Mouse (Mus musculus) hindbrain, embryonic 11.5 days (tissue): ENCODE data around the gene Fbxo27. TPM values are rescaled to one million over a fixed set of nuclear protein-coding genes. Genes with fewer than 3 reads are reported as not detected.
"Not testable (repeated sequence)": the region's sequence is repeated elsewhere in the genome, so short reads cannot be mapped to it uniquely, and the experiment has no call there.

Experiments
- ATAC-seq: fragments of 200-750 bp; cut with Nextera tagmentation; 2 replicates; pipeline ENCODE4 v1.8.0; 2017; ENCODE audit warnings: mild to moderate bottlenecking, moderate TSS enrichment, moderate library complexity; ENCODE audit not compliant: low FRiP score
- DNase-seq: peaks from one replicate; pipeline ENCODE4 v3.0.0-alpha.2; 2015; ENCODE audit warnings: low spot score
- H3K27ac ChIP-seq: fragments of 300-500 bp; sonication (generic); 2 replicates; pipeline ENCODE4 v1.5.1; 2014; ENCODE audit warnings: mild to moderate bottlenecking, low read depth, low read length
- H3K27me3 ChIP-seq: fragments of 300-500 bp; sonication (generic); 2 replicates; pipeline ENCODE4 v1.6.1; 2014; ENCODE audit warnings: mild to moderate bottlenecking, low read length, moderate library complexity, mixed read lengths; ENCODE audit not compliant: control insufficient read depth, insufficient read depth
- H3K36me3 ChIP-seq: fragments of 300-500 bp; sonication (generic); 2 replicates; pipeline ENCODE4 v1.6.1; 2014; ENCODE audit warnings: mild to moderate bottlenecking, low read length, moderate library complexity, mixed read lengths; ENCODE audit not compliant: control insufficient read depth, insufficient read depth
- H3K4me1 ChIP-seq: fragments of 300-500 bp; sonication (generic); replicated peaks from 2 replicates; pipeline ENCODE4 v1.6.1; 2014; ENCODE audit warnings: low read length, mixed read lengths; ENCODE audit not compliant: control insufficient read depth, insufficient read depth
- H3K4me2 ChIP-seq: fragments of 300-500 bp; sonication (generic); replicated peaks from 2 replicates; pipeline ENCODE4 v1.6.1; 2014; ENCODE audit warnings: mild to moderate bottlenecking, low read depth, low read length
- H3K4me3 ChIP-seq: fragments of 300-500 bp; sonication (generic); 2 replicates; pipeline ENCODE4 v1.5.1; 2014; ENCODE audit warnings: low read depth, low read length
- H3K9ac ChIP-seq: fragments of 300-500 bp; sonication (generic); 2 replicates; pipeline ENCODE4 v1.6.1; 2014; ENCODE audit warnings: low read depth, low read length
- H3K9me3 ChIP-seq: fragments of 300-500 bp; sonication (generic); 2 replicates; pipeline ENCODE4 v1.6.1; 2016; ENCODE audit warnings: low read length; ENCODE audit not compliant: control insufficient read depth
- WGBS: fragments of 180-500 bp; shearing (Covaris S2); extraction: QIAGEN DNeasy Blood & Tissue Kit; methylation state at CpG from one replicate; pipeline ENCODE4 v1.1.7; 2014; 5-methylcytosine and 5-hydroxymethylcytosine counted together
- polyA plus RNA-seq: library from polyadenylated mRNA; unstranded; fragments of >200 nt; fragmentation: Nextera tagmentation; extraction: Ambion mirVana; gene quantifications from 2 replicates; pipeline ENCODE4 v1.2.1, GENCODE M21; 2014

Fbxo27 gene
- polyA plus RNA-seq, 1 experiment from 2014 or later, result 5.5 TPM

- WGBS, result 89% methylated on average over 5 of the region's 5 CpGs
- ATAC-seq, result no peak
- H3K9me3 ChIP-seq, result no peaks in the 10 kb centered on the region
Measured at GRCm38 (mm10) chr7:28672276-28672675, 20.4 kb upstream of the Fbxo27 start.

DNA sequence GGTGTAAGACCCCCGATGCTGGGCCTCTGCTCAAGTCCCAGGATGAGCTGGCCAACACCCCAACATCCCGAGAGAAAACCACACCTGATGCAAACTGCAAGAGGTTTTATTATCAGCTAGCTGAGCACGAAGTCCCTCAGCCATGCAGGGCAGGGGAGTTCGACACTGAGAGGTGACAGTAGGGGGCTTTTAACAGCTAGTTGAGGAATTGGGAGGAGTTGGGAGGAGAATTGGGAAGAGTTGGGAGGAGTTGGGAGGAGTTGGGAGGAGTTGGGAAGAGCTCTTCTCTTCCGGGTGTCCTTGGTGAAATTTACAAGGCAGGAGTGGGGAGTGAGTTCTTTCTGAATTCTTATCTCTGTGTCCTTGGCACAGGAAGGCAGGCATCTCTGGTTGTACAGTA lies 19.9 kb upstream of the Fbxo27 start:
- ATAC-seq, H3K27ac ChIP-seq, H3K4me3 ChIP-seq, DNase-seq, H3K4me2 ChIP-seq, H3K9me3 ChIP-seq, H3K27me3 ChIP-seq, H3K9ac ChIP-seq, H3K4me1 ChIP-seq, H3K36me3 ChIP-seq: not testable (repeated sequence)
- WGBS, result 70% methylated on average over 5 of the region's 5 CpGs

More at GRCm38 (mm10) chr7:28672276-28672675, 20.4 kb upstream of the Fbxo27 start:
- no peak overlapping the region for H3K27ac ChIP-seq
- no peaks in the 10 kb centered on the region for H3K4me1 ChIP-seq
- H3K27me3 ChIP-seq, result no peaks in the 10 kb centered on the region
- no peak overlapping the region for H3K4me3 ChIP-seq
- no peak overlapping the region for H3K9ac ChIP-seq
- H3K36me3 ChIP-seq, result no peaks in the 10 kb centered on the region
- H3K4me2 ChIP-seq, result no peak overlapping the region
- no peak for DNase-seq

DNA sequence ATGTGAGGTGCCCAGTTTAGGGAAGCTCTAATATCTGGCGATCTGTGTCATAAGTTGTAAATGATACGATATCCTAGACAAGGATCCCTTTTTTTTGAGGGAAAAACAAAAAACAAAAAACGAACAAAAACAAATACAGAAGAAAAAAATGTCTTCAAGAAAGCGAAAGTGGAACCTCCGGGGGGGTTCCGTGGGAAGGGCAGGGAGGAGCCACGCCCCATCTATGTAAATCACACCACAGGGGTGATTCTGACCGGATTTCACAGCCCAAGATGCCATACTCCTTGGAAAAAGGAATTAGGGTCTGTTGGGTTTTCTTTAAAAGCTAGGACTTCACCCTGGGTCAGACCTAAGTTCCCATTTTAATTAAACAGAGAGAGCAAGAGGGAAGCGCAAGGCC lies 17.7 kb upstream of the Fbxo27 start:
- no peaks in the 10 kb centered on the region for H3K27me3 ChIP-seq
- H3K36me3 ChIP-seq, result no peaks in the 10 kb centered on the region
- DNase-seq (no peak), ATAC-seq (no peak)
- no peak overlapping the region for H3K9ac ChIP-seq
- no peak overlapping the region for H3K4me3 ChIP-seq
- no peaks in the 10 kb centered on the region for H3K9me3 ChIP-seq
- H3K4me2 ChIP-seq, result no peak overlapping the region
- H3K4me1 ChIP-seq, result no peaks in the 10 kb centered on the region
- 75% methylated on average over 9 of the region's 9 CpGs for WGBS
- H3K27ac ChIP-seq, result no peak overlapping the region

DNA sequence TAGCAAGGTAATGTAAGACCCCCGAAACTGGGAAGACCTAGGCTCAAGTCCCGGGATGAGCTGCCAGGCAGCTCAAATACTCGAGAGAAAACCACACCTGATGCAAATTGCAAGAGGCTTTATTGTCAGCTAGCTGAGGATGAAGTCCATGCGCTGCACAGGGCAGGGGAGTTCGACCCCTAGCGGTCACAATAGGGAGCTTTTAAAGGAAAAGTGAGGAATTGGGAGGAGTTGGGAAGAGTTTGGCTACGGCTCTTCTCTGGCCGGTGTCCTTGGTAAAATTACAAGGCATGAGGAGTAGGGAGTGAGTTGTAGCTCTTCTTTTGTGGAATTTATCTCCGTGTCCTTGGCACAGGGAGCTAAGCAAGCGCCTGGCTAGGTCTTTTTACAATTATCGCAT lies 16.9 kb upstream of the Fbxo27 start:
- peak; percentile 29 for DNase-seq
- H3K9ac ChIP-seq, result no peak overlapping the region
- no peak for ATAC-seq
- H3K36me3 ChIP-seq, result no peaks in the 10 kb centered on the region
- H3K4me3 ChIP-seq, result no peak overlapping the region
- H3K27me3 ChIP-seq, result no peaks in the 10 kb centered on the region
- H3K9me3 ChIP-seq, result no peaks in the 10 kb centered on the region
- no peak overlapping the region for H3K27ac ChIP-seq
- H3K4me1 ChIP-seq, result no peaks in the 10 kb centered on the region
- H3K4me2 ChIP-seq, result no peak overlapping the region
- WGBS, result 44% methylated on average over 11 of the region's 11 CpGs

DNA sequence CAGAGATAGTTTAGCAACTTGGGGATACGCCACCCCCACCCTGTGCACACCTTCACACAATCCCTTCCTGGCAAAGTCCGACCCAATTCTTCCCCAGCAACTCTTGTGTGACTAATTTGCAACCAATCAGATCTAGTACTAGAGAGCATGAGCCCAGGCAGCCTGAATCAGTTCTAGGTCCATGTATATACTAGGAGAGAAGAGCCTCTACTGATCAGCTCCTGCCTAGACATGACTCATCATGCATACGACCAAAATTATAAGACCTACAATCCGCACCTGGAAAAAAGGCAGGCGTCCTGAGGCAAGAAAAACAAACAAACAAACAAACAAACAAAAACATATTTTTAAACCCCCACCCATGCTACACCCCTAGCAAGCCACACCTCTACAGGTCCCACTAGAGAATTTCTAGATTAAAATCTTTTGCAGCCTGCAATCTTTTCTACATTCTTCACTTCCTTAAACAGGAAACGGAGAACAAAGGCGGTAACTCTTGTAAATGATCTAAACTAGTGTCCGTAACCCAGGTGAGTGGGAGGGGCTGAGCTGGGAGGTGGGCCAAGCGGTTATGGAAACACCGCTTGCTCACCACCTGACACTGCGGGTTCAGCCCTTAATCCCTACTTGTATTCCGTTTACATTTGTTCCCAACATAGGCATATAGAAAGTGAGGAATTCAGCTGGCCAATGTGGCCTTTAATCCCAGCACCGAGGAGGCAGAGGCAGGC lies 15.7 kb upstream of the Fbxo27 start:
- Histone ChIP-seq H3K4me2 (no peak overlapping the region), H3K36me3 (no peaks in the 10 kb centered on the region), H3K27me3 (no peaks in the 10 kb centered on the region), H3K9ac (no peak overlapping the region), H3K9me3 (no peaks in the 10 kb centered on the region), H3K4me3 (no peak overlapping the region), H3K4me1 (no peaks in the 10 kb centered on the region), H3K27ac (no peak overlapping the region)
- DNase-seq (no peak), ATAC-seq (no peak)
- WGBS, result 89% methylated on average over 13 of the region's 13 CpGs

- DNase-seq, result no peak
- whole genome bisulfite sequencing, result 92% methylated on average over 8 of the region's 8 CpGs
- Histone ChIP-seq H3K27me3 (no peaks in the 10 kb centered on the region), H3K36me3 (no peaks in the 10 kb centered on the region), H3K9ac (no peak overlapping the region), H3K9me3 (no peaks in the 10 kb centered on the region), H3K4me3 (no peak overlapping the region), H3K27ac (no peak overlapping the region), H3K4me1 (no peaks in the 10 kb centered on the region), H3K4me2 (no peak overlapping the region)
- ATAC-seq, result no peak
Measured at GRCm38 (mm10) chr7:28677624-28678023, 15.0 kb upstream of the Fbxo27 start.

DNA sequence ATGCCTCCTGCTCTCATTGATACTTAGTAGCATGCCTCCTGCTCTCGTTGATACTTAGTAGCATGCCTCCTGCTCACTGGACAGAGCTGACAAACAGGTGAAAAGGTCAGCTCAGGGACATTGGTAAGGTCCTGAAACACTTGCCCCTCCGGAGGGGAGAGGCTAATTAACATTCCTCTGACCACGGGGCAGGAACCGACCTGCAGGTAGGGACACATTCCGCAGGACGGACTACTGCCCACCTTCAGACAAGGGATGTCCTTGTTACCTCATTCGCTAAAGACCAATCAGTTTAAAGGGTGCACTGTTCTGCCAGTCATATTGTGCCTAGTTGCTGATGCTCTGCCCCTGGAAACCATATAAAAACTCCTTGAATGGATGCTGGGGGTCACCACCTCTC lies 1.6 kb upstream of the Fbxo27 start:
- H3K4me1 ChIP-seq, result peaks cover 2% of the 10 kb centered on the region; the same call in 1 of the 2 replicates
- H3K9me3 ChIP-seq, result no peaks in the 10 kb centered on the region
- DNase-seq, result no peak
- H3K9ac ChIP-seq, result no peak overlapping the region
- no peak overlapping the region for H3K4me3 ChIP-seq
- H3K27me3 ChIP-seq, result peaks cover 4% of the 10 kb centered on the region; the same call in 1 of the 2 replicates
- no peaks in the 10 kb centered on the region for H3K36me3 ChIP-seq
- no peak overlapping the region for H3K4me2 ChIP-seq
- no peak overlapping the region for H3K27ac ChIP-seq
- WGBS, result 80% methylated on average over 7 of the region's 7 CpGs
- ATAC-seq, result no peak

- peak overlapping the region; percentile 47 for H3K4me3 ChIP-seq
- WGBS, result under 1% methylated on average over 35 of the region's 38 CpGs
- 0 out of 2 replicates have a peak overlapping the region, but pooled peaks have one; percentile 30 for H3K27ac ChIP-seq
- H3K27me3 ChIP-seq, result peaks cover 4% of the 10 kb centered on the region; the same call in 1 of the 2 replicates
- ATAC-seq, result peak; percentile 83
- H3K9me3 ChIP-seq, result no peaks in the 10 kb centered on the region
- DNase-seq, result peak; percentile 81
- peak overlapping the region; percentile 85 for H3K4me2 ChIP-seq
- peak overlapping the region; percentile 56; the same call in 1 of the 2 replicates for H3K9ac ChIP-seq
- H3K36me3 ChIP-seq, result no peaks in the 10 kb centered on the region
- peaks cover 2% of the 10 kb centered on the region; the same call in 1 of the 2 replicates for H3K4me1 ChIP-seq
Measured at GRCm38 (mm10) chr7:28693321-28693966, 795 bp downstream of the Fbxo27 start.

GRCm38 (mm10) chr7:28694423-28694822 lies 1.8 kb downstream of the Fbxo27 start:
- peaks cover 2% of the 10 kb centered on the region; the same call in 1 of the 2 replicates for H3K4me1 ChIP-seq
- H3K27ac ChIP-seq, result no peak overlapping the region
- H3K4me2 ChIP-seq, result no peak overlapping the region
- no peak overlapping the region for H3K4me3 ChIP-seq
- no peak for ATAC-seq
- no peaks in the 10 kb centered on the region for H3K36me3 ChIP-seq
- no peaks in the 10 kb centered on the region for H3K9me3 ChIP-seq
- WGBS, result 7% methylated on average over 14 of the region's 14 CpGs
- peaks cover 4% of the 10 kb centered on the region; the same call in 1 of the 2 replicates for H3K27me3 ChIP-seq
- H3K9ac ChIP-seq, result no peak overlapping the region
- DNase-seq, result peak; percentile 36
